Mouse (Mus musculus) forebrain, embryonic 12.5 days (tissue): Measurements from ENCODE around the gene Def8. TPM values are rescaled to one million over a fixed set of nuclear protein-coding genes. Genes with fewer than 3 reads are reported as not detected.

Experiments used
- ATAC-seq: fragments of 200-750 bp; cut with Nextera tagmentation; 2 replicates; pipeline ENCODE4 v1.8.0; 2017; ENCODE audit warnings: moderate TSS enrichment; ENCODE audit not compliant: low FRiP score
- H3K27ac ChIP-seq: fragments of 300-500 bp; sonication (generic); 2 replicates; pipeline ENCODE4 v1.5.1; 2016; ENCODE audit warnings: mild to moderate bottlenecking
- H3K27me3 ChIP-seq: fragments of 300-500 bp; sonication (generic); 2 replicates; pipeline ENCODE4 v1.6.1; 2016; ENCODE audit warnings: mild to moderate bottlenecking
- H3K36me3 ChIP-seq: fragments of 300-500 bp; sonication (generic); replicated peaks from 2 replicates; pipeline ENCODE4 v1.6.1; 2016; ENCODE audit warnings: mild to moderate bottlenecking
- H3K4me1 ChIP-seq: fragments of 300-500 bp; sonication (generic); 2 replicates; pipeline ENCODE4 v1.6.1; 2016
- H3K4me2 ChIP-seq: fragments of 300-500 bp; sonication (generic); 2 replicates; pipeline ENCODE4 v1.6.1; 2016; ENCODE audit warnings: mild to moderate bottlenecking, moderate library complexity
- H3K4me3 ChIP-seq: fragments of 300-500 bp; sonication (generic); replicated peaks from 2 replicates; pipeline ENCODE4 v1.5.1; 2016; ENCODE audit warnings: mild to moderate bottlenecking
- H3K9ac ChIP-seq: fragments of 300-500 bp; sonication (generic); 2 replicates; pipeline ENCODE4 v1.6.1; 2016; ENCODE audit warnings: mild to moderate bottlenecking
- H3K9me3 ChIP-seq: fragments of 300-500 bp; sonication (generic); 2 replicates; pipeline ENCODE4 v1.6.1; 2016
- WGBS: fragments of 180-500 bp; shearing (Covaris S2); methylation state at CpG from one replicate; pipeline ENCODE4 v1.1.7; 2016; 5-methylcytosine and 5-hydroxymethylcytosine counted together
- polyA plus RNA-seq: library from polyadenylated mRNA; unstranded; fragments of >200 nt; fragmentation: Nextera tagmentation; extraction: Ambion mirVana; gene quantifications from 2 replicates; pipeline ENCODE4 v1.2.1, GENCODE M21; 2016

The Def8 gene
- polyA plus RNA-seq, 1 experiment from 2014 or later, result 42.9 TPM

DNA sequence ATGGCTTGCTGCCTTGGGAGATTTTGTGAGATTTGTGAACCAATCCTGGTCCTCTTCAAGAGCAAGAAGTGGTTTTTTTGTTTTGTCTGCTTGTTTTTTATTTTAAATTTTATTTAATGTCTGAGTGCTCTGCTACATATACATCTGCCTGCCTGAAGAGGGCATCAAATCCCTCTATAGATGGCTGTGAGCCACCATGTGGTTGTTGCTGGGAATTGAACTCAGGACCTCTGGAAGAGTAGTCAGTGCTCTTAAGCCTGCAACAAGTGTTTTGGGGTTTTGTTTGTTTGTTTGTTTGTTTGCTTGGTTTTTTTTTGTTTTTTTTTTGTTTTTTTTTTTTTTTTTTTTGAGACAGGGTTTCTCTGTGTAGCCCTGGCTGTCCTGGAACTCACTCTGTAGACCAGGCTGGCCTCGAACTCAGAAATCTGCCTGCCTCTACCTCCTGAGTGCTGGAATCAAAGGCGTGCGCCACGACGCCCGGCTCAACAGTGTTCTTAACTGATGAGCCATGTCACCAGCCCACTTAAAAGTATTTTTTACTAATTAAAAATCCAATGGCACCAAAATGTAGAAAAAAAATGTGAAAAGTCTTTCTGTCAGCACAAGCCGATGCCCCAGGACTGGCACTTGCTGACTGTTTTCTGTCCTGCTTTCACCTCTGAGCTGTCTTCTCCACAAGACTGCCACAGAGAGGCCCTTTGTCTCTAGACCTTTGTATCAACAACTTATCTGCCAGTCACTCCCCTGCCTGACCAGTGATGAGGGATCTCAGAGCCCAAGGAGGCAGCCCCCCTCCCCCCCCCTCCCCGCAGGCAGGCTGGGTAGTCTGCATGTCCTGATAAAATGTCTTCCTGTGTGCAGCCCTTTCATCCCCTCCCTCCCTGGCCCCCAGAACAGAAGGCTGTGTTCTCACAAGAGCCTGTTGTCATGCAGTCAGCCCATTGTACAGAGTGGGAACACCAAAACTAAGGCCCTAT, 7.1 kb upstream of the Def8 start:
- 86% methylated on average over 8 of the region's 8 CpGs for WGBS
- no peak for ATAC-seq
- H3K36me3 ChIP-seq, result peaks cover 46% of the 10 kb centered on the region
- H3K9me3 ChIP-seq, result no peaks in the 10 kb centered on the region
- 0 out of 2 replicates have a peak overlapping the region, but pooled peaks have one; percentile 3 for H3K4me3 ChIP-seq
- no peak overlapping the region for H3K27ac ChIP-seq
- H3K4me1 ChIP-seq, result peaks cover 36% of the 10 kb centered on the region
- no peaks in the 10 kb centered on the region for H3K27me3 ChIP-seq
- no peak overlapping the region for H3K9ac ChIP-seq
- peak overlapping the region; percentile 40 for H3K4me2 ChIP-seq

DNA sequence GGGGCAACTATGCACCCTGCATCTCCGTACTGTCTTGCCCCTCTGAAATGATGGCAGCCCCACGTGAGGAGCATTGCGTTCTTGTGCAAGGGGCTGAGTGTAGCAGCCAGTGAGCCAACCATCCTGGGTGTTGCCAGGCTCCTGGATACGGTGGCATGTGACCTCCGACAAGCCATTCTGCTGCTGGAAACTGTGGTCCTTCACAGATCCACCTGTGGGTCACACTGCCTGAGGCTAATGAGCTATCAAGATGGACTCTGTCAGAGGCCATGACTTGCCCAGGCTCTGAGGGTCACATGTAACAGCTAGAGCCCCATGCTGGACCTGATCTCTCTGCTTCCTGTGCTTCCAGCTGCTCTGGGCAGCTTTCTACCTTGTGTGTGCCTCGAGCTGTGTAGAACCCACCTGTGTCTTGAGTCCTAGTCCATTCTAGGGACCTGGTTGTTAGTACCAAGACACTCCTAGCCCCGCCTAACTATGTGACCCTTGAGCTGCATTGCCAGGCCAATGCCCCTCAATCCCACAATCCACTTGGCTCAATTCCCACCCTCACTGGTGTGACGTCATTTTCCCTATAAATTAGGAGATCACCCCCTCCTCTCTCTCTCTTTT, 6.3 kb upstream of the Def8 start:
- H3K27ac ChIP-seq, result no peak overlapping the region
- H3K4me1 ChIP-seq, result peaks cover 39% of the 10 kb centered on the region
- no peaks in the 10 kb centered on the region for H3K27me3 ChIP-seq
- H3K9ac ChIP-seq, result no peak overlapping the region
- H3K36me3 ChIP-seq, result peaks cover 51% of the 10 kb centered on the region
- 85% methylated on average over 8 of the region's 8 CpGs for WGBS
- ATAC-seq, result no peak
- peak overlapping the region; percentile 31 for H3K4me2 ChIP-seq
- no peak overlapping the region for H3K4me3 ChIP-seq
- H3K9me3 ChIP-seq, result no peaks in the 10 kb centered on the region

DNA sequence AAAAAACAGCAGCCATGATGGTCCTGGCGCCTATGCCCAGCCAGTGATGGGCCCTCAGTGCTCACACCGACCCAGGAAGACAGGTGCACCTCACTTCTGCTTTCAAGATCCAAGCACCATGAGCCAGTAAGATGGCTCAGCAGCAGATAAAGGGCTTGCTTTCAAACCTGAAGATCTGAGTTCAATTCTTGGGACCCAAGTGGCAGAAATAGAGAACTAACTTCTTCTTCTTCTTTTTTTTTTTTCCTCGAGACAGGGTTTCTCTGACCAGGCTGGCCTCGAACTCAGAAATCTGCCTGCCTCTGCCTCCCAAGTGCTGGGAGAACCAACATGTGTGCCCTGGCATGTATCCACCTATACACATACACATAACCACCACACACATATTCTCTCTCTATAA, 3.6 kb upstream of the Def8 start:
- H3K4me1 ChIP-seq, result peaks cover 31% of the 10 kb centered on the region
- H3K36me3 ChIP-seq, result peaks cover 59% of the 10 kb centered on the region
- WGBS, result 90% methylated on average over 4 of the region's 4 CpGs

DNA sequence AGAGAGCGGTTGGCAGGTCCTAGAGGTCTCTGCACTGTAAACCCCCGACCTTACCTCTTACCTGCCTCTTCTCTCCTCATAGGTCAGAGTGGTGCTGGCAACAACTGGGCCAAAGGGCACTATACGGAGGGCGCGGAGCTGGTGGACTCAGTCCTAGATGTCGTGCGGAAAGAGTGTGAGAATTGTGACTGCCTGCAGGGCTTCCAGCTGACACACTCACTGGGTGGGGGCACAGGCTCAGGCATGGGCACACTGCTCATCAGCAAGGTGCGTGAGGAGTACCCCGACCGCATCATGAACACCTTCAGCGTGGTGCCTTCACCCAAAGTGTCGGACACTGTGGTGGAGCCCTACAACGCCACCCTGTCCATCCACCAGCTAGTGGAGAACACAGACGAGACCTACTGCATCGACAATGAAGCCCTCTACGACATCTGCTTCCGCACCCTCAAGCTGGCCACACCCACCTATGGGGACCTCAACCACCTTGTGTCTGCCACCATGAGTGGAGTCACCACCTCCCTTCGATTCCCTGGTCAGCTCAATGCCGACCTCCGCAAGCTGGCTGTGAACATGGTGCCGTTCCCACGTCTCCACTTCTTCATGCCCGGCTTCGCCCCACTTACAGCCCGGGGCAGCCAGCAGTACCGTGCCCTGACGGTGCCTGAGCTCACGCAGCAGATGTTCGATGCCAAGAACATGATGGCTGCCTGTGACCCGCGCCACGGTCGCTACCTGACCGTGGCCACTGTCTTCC, 2.6 kb upstream of the Def8 start:
- Histone ChIP-seq H3K27ac (no peak overlapping the region), H3K9ac (no peak overlapping the region), H3K4me1 (peaks cover 31% of the 10 kb centered on the region), H3K27me3 (no peaks in the 10 kb centered on the region), H3K4me3 (no peak overlapping the region), H3K9me3 (no peaks in the 10 kb centered on the region), H3K4me2 (no peak overlapping the region), H3K36me3 (peaks cover 59% of the 10 kb centered on the region)
- 95% methylated on average over 34 of the region's 34 CpGs for WGBS
- ATAC-seq, result 0 out of 2 replicates have a peak, but pooled peaks have one; percentile 15

More for the DNA sequence above, 3.6 kb upstream of the Def8 start:
- Histone ChIP-seq H3K9me3 (no peaks in the 10 kb centered on the region), H3K27ac (no peak overlapping the region), H3K4me3 (no peak overlapping the region), H3K27me3 (no peaks in the 10 kb centered on the region), H3K9ac (no peak overlapping the region), H3K4me2 (no peak overlapping the region)
- ATAC-seq, result no peak

DNA sequence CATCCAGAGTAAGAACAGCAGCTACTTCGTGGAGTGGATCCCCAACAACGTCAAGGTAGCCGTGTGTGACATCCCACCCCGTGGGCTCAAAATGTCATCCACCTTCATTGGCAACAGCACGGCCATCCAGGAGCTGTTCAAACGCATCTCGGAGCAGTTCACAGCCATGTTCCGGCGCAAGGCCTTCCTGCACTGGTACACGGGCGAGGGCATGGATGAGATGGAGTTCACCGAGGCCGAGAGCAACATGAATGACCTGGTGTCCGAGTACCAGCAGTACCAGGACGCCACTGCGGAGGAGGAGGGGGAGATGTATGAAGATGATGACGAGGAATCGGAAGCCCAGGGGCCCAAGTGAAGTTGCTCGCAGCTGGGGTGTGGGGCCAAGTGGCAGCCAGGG, 2.0 kb upstream of the Def8 start:
- no peak overlapping the region for H3K4me2 ChIP-seq
- H3K27ac ChIP-seq, result no peak overlapping the region
- no peaks in the 10 kb centered on the region for H3K27me3 ChIP-seq
- 91% methylated on average over 19 of the region's 19 CpGs for WGBS
- no peak overlapping the region for H3K9ac ChIP-seq
- H3K4me1 ChIP-seq, result peaks cover 30% of the 10 kb centered on the region
- 0 out of 2 replicates have a peak, but pooled peaks cover under 1% of the 10 kb centered on the region for H3K9me3 ChIP-seq
- peaks cover 59% of the 10 kb centered on the region for H3K36me3 ChIP-seq
- no peak overlapping the region for H3K4me3 ChIP-seq
- no peak for ATAC-seq

DNA sequence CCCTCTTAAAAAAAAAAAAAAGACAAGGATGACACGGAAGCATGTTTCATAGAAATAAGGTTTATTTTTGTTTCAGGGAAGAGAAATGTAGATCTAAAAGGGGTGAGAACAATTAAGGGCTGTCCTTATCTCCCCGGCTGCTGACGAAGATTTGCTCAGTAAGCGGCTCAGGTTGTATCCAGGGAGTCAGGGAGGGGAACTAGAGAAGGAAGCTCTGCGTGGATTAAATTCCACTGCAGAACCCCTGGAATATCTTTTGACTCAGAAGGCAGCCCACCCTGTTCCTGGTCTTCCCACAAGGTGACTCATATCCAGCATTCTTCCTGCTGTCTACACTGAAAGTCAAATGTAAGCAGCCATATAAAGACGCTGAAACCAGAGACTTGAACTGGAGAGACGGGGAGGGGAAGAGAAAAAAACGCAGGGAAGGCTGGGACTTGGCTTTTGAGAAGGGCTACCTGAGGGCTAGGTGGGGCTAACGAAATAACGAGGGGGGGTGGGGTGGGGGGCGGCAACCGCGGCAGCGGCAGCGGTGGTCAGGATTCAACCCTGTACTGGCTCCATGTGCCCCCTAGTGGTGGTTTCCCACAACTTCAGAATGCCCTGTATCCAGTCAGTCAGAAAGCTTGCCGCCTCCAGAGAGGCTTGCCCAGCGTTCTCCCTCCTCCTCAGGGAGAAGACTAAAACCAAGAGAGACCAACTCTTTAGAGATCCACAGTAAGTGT, 1.1 kb upstream of the Def8 start:
- 0 out of 2 replicates have a peak overlapping the region, but pooled peaks have one; percentile 5 for H3K4me3 ChIP-seq
- H3K9me3 ChIP-seq, result peaks cover 10% of the 10 kb centered on the region
- WGBS, result 20% methylated on average over 17 of the region's 17 CpGs
- no peak overlapping the region; the same call in 1 of the 2 replicates for H3K4me2 ChIP-seq
- ATAC-seq, result peak; percentile 65
- H3K4me1 ChIP-seq, result peaks cover 21% of the 10 kb centered on the region
- peaks cover 53% of the 10 kb centered on the region for H3K36me3 ChIP-seq
- no peak overlapping the region for H3K27ac ChIP-seq
- no peaks in the 10 kb centered on the region for H3K27me3 ChIP-seq
- no peak overlapping the region for H3K9ac ChIP-seq

DNA sequence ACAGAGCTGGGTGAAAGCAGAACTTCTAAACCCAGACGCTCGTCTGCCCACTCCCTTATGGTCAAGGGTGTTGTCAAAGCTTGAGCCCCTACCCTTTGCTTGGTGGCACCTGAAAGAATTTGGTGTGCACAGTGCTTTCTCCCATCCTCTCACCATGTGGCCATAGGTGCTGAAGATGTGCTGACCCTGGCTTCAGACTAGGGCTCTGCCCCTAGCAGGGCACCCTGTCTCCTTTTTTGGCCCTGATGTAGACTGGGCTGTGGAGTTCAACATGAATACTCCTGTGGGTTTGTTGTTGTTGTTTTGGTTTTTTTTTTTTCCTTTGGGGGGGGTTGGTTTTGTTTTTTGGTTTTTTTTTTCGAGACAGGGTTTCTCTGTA, 557 bp upstream of the Def8 start:
- no peak overlapping the region for H3K4me2 ChIP-seq
- WGBS, result 25% methylated on average over 3 of the region's 3 CpGs
- peaks cover 15% of the 10 kb centered on the region for H3K9me3 ChIP-seq
- H3K4me3 ChIP-seq, result no peak overlapping the region
- H3K9ac ChIP-seq, result no peak overlapping the region
- H3K4me1 ChIP-seq, result peaks cover 18% of the 10 kb centered on the region
- H3K27ac ChIP-seq, result no peak overlapping the region
- ATAC-seq, result 0 out of 2 replicates have a peak, but pooled peaks have one; percentile 2
- peaks cover 49% of the 10 kb centered on the region for H3K36me3 ChIP-seq
- no peaks in the 10 kb centered on the region for H3K27me3 ChIP-seq

DNA sequence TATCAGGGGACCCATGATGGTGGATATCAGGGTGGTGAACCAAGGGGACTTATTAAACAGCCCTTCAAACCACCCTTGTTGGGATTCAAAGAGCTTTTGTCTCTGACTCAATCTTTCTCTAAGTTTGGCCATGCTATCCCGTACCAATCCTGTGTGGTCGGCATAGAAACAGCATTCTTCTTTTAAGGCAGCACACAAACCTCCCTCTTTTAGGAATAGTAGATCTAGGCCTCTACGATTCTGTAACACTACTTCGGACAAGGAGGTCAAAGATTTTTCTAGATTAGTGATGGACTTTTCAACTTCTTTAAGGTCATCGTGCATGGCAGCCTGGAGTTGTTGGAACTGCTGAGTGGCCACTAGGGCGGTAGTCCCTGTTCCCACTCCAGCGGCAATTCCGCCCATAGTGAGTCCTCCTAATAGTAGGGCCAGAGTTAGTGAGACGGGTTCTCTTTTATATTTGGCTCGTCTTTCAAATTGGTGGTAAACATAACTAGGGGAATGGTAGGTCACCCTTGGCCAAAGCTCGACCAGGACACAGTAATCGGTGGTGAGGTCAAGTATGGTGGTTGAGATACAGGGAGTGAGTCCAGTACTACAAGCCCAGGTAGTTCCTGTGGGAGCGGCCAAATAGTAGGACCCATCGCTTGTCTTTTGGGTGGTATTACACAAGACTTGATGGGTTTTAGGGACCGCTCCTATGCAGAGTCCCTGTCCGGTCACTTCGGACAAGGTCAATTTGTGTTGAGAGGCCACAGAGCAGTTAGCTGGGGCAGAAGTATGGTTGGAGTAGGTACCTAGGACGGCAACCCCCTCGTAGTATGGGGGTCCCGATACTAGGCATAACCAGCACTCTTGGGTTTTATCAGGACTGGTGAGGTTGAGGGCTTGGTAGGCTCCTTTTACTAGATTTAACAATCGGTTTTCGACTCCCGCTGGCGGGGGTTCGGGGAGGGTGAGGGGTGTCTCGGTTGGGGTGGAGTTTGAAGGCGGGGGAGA, 3.5 kb downstream of the Def8 start:
- Histone ChIP-seq H3K4me1 (peaks cover 9% of the 10 kb centered on the region; the same call in 1 of the 2 replicates), H3K36me3 (peaks cover 9% of the 10 kb centered on the region; the same call in 1 of the 2 replicates), H3K9ac (no peak overlapping the region), H3K9me3 (peaks cover 45% of the 10 kb centered on the region), H3K27ac (no peak overlapping the region), H3K4me3 (no peak overlapping the region), H3K4me2 (no peak overlapping the region), H3K27me3 (no peaks in the 10 kb centered on the region)
- WGBS, result 95% methylated on average over 27 of the region's 27 CpGs
- ATAC-seq, result no peak

DNA sequence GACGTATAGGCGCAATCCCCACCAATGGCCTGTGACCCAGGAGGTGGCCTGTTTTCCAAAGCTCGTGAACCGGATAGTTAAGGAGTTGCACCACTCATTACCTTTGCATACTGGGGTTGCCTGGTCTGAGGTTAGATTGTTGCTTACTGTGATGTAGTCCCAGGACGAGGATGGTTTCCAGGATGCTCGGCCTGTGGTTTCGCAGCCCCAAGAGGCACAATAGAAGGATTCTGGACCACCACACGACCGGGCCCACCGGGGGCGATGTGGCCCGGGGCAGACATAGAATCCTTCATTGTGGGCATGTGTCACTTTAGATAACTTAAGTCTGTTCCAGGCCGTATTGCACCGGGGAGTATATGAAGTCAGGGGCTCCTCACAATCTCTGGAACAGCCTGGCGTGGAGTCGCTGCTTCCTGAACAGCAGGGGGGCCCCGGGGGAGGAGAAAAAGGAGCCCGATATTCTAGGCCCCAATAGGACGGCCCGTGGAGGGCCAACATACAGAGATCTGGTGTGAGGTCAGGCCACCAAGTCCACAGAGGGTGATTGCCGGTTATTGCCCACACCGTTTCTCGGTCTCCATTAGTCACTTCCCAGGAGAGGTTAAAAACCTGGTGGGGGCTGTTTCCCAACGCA, 4.4 kb downstream of the Def8 start:
- Histone ChIP-seq H3K4me3 (no peak overlapping the region), H3K9me3 (peaks cover 55% of the 10 kb centered on the region), H3K27ac (no peak overlapping the region), H3K27me3 (no peaks in the 10 kb centered on the region), H3K4me2 (no peak overlapping the region), H3K9ac (no peak overlapping the region), H3K36me3 (peaks cover under 1% of the 10 kb centered on the region; the same call in 1 of the 2 replicates), H3K4me1 (0 out of 2 replicates have a peak, but pooled peaks cover under 1% of the 10 kb centered on the region)
- ATAC-seq, result no peak
- 97% methylated on average over 24 of the region's 24 CpGs for WGBS

DNA sequence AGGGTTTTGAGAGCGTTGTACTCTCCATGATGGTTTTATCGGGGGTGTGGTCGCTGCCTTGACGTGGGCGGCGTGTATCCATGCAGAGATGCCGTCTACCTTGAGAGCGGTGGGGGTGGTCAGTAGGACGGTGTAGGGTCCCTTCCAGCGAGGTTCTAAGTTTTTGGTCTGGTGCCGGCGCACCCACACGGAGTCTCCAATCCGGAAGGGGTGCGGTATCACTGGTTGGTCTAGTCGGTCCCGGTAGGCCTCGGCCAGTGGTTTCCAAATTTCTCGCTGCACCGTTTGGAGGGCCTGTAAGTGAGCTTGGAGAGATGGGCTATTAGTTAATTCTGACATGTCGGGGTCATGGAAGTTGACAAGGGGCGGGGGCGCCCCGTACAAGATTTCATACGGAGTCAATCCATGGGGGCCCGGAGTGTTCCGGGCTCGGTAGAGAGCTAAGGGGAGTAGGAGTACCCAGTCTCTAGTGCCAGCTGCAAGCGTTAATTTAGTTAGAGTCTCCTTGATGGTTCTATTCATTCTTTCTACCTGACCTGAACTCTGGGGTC, 5.1 kb downstream of the Def8 start:
- Histone ChIP-seq H3K36me3 (no peaks in the 10 kb centered on the region), H3K4me3 (no peak overlapping the region), H3K9me3 (peaks cover 56% of the 10 kb centered on the region), H3K27ac (no peak overlapping the region), H3K27me3 (no peaks in the 10 kb centered on the region), H3K4me2 (no peak overlapping the region), H3K4me1 (no peaks in the 10 kb centered on the region), H3K9ac (no peak overlapping the region)
- WGBS, result 98% methylated on average over 29 of the region's 29 CpGs
- ATAC-seq, result no peak
